Mouse (Mus musculus): ENCODE results near the gene Btf3.

Gene Btf3

DNA sequence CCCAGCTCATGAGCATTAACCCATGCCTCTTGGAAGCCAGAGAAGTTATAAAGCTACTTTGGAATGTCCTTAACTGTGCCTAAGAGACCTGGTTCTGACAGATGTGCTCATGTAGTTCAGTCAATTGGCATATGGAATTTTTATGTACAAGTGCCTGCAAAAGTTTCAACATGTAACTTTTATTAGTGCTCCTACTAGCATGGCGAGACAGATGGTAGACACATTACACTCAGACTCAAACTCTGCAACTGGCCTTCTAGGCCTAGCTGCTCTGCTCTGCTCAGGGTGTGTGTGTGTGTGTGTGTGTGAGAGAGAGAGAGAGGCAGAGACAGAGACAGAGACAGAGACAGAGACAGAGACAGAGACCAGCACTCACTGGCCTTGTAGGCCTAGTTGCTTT, 19.4 kb upstream of the Btf3 start:
- no peak for DNase-seq

DNA sequence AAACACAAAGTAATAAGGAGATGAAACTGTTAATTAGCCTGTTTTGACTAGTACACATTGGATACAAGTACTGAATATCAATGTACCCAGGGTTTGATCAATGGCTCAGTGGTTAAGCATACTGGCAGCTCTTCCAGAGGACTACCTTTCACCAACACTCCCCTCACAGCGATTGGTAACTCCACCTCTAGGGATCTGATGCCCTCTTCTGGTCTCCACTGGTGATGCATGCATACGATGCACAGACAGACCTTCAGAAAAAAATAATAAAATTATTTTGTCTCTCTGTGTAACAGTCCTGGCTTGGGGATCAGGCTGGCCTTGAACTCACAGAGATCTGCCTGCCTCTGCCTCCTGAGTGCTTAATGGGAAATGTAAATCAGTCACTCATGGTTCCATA, 15.3 kb upstream of the Btf3 start:
- DNase-seq, result no peak

DNA sequence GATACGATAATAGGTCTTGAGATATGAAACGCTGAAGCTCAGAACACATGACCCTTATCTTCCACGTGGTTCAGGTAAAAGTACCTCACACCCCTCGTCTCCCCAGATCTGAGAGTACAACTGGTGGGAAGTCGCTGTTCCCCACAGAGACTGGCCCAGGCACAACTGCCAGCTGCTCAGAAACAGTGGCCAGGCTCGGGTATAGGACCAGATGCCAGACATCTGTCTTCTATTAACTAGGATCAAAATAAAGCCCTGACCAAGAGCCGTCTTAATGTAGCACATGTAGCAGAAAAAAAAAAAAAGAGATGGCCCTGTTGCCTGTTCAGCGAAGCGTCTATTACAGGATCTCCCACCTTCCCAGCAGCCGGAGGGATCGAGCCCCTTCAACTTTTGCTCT, 8.2 kb upstream of the Btf3 start:
- DNase-seq, result no peak

DNA sequence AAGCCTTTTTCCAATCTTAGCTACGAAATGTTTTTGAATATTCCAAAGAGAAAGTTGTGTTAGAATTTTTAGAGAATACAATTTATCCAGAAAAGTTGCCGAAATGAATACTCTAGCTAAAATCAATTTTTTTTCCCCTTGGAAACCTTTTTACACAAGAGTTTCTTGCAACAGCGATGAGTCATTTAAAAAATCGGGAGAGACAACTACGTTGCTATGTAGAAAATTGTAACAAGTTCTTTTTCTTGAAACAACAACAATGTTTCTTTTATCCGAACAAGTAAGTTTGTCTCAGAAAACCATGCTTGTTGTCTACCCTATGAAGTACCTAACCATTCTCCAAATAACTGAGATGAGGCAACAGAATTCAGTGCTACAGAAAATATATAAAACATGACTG, 1.1 kb upstream of the Btf3 start:
- no peak for DNase-seq

DNA sequence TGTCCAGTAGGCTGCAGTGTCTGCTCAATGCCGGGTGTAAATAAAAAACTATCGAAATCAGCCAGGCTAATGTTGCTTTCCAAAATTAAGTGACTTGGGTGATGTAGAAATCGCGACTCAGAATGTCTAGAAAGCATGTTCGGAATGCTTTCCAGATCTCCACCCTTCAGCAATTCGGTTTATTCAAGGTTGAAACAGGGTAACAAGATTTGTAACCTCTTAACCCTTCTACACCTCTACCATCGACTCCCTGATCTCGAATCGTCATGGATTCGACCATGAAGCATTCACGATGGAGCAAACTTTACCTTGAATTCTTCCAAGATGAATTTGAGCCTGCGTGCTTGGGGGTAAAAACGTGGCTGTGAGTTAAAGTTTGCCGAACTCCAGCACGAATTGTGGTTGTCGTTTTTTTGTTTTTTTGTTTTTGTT, 456 bp upstream of the Btf3 start:
- no peak for DNase-seq

DNA sequence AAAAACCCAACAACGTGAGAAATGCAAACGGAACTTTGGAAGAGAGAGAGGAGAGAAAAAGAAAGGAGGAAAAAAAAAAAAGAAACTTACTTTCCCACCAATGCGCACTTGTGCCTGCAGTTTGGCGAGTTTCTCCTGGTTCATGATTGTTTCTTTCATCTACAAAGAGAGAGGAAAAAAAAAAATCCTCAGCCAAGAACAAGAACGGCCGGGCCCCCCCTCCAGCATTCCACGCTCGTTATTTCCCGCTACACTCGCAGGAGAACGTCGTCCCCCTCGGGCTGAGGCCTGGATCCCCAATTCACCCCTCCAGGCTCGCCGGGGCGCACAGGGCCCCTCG, 696 bp downstream of the Btf3 start:
- no peak for DNase-seq

DNA sequence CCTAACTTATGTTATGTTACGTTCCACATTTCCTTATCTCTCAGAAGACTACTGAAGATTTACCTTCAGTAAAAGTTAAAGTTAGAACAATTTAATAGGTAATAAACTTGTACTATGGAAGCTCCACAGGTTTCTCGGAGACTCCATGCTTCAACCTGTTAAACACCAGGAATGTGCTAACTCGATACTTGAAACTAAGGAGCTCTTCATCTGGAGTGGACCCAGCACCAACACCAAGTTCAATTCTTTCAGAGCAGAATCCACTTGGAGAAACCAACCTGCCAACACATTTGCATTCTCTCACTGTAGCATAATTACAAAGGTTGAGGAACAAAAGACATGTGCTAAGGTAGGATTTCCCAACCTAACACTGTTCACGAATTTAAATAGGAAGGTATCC, 1.7 kb downstream of the Btf3 start:
- DNase-seq, result no peak

DNA sequence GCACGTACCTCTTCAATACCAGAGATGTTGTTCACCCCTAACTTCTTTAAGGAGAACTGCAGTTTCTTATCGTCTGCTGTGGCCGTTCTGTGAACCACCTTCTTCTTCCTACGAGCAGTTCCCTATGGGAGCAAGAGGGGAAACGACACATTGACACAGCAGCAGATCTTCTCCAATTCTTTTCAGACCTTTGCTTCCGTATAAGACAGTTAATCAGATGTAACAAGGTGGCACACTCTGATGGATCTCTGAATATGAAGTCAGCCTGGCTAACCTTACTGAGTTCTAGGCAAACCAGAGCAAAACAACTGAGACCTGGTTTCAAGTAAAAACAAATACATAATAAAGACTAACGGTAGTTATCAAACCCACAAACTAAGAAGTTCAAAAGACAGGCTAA, 3.2 kb downstream of the Btf3 start:
- DNase-seq, result no peak

DNA sequence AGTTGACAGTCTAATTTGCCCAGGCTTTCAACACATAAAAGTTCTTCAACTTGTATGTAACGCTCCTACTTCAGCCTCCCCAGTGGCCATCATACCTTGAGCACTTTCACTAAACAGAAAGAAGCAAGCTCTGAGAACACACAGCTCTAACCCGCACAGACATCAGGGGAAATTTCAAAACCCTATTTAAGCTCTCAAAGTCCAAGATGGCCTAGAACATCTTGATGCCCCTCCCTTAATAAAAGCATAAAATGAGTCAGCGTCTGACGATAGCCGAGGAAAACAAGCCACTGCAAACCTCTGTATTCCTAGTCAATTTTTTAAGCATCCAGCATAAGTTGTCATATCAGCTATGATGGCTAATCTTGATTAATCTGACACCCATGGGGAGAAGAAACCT, 5.2 kb downstream of the Btf3 start:
- no peak for DNase-seq

DNA sequence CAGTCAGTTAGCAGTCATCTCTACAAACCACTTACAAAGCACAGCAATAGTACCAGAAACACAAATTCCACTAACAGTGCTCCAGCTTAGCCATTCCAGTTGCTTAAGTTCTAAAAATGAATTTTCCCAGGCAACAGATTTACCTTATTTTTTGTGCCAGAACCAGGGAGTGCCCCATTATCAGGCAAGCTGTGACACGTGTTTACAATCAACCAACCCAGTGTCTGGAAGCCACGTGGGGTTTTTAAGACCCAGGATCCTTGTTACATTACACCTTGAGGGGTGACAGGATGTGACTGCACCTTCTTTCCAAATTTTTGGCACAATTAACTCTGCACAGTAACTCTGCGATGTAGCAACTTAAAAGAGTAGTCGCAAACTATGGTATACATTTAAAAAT, 8.1 kb downstream of the Btf3 start:
- no peak for DNase-seq

DNA sequence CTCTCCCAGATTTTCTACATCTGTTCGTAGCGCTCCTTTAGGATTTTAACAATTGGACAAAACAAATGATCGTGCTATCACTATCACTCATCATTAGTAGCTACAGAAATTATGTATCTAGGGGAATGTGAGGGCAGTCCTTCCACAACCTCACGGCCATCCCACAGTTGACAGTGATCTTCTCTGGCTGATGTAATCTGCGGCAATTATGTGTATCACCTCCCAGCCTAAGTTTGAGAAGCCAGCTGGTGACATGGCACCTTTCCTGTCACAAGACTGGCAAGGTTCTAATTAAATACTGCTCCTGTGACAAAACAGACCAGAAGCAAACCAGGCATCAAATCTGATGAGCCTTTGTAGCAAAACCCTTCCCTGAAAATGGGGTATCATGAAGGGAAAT, 8.8 kb downstream of the Btf3 start:
- DNase-seq, result no peak

DNA sequence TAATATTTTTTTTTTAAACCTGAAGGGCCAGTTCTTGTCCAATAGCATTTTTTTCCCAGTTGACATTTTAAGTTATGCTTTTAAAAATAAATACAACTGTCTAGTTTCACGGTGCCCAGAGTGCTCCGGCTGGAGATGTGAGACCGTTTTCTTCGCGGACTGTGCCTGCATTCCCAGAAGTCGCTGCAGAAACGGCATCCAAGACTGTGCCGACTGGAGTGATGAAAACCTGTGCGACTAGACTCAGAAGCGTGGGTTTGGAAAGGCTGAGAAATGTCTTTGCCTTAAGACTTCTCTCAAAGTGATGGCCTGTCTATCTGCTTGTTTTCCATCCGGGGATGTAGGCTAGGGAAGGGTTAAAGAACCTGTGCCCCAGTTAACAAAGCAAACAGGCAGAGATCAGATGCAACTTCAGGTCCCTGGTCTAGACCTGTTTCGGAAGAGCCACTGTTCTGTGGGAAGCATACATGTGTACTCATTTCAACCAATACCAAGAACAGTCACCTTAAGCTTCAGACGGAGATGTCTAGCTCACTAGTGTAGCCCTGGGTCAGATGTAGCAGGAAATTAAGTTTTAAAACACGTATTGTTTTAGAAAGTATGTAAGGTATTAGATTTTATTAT, 9.8 kb downstream of the Btf3 start:
- DNase-seq, result no peak

DNA sequence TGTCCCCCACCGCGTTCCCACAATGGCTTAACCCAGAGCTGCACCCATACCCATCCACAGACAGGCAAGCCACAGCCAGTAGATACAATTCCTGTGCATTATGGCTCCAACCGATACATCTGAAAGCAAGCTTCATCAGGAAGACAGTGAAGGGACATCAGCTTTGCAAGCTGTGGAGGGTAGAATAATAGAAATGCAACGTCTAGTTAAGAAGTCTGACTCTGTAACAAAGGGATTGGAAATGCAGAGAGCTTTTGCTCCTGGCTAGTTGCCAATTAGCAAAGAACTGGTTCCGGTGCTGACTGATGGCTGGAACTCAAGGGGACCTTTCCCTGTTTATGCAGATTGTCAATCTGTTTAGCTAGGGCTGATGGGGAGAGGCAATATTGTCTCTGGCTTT, 10.4 kb downstream of the Btf3 start:
- no peak for DNase-seq

DNA sequence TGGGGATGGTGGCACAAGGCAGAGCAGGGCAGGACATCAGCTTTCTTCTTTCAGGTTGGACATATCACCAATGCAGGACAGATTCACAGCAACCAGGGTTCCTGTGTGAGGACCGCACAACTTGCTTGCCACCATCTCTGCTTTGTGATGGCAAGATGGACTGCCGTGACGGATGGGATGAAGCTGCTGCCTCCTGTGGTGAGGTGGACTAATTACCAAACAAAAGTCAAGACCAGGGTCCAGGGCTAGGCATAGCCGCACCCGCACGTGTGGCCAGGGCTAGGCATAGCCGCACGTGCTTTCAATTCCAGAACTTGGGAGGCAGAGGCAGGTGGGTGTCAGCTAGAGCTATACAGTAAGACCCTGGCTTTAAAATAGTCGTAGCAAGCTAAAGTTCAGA, 11.5 kb downstream of the Btf3 start:
- DNase-seq, result no peak

DNA sequence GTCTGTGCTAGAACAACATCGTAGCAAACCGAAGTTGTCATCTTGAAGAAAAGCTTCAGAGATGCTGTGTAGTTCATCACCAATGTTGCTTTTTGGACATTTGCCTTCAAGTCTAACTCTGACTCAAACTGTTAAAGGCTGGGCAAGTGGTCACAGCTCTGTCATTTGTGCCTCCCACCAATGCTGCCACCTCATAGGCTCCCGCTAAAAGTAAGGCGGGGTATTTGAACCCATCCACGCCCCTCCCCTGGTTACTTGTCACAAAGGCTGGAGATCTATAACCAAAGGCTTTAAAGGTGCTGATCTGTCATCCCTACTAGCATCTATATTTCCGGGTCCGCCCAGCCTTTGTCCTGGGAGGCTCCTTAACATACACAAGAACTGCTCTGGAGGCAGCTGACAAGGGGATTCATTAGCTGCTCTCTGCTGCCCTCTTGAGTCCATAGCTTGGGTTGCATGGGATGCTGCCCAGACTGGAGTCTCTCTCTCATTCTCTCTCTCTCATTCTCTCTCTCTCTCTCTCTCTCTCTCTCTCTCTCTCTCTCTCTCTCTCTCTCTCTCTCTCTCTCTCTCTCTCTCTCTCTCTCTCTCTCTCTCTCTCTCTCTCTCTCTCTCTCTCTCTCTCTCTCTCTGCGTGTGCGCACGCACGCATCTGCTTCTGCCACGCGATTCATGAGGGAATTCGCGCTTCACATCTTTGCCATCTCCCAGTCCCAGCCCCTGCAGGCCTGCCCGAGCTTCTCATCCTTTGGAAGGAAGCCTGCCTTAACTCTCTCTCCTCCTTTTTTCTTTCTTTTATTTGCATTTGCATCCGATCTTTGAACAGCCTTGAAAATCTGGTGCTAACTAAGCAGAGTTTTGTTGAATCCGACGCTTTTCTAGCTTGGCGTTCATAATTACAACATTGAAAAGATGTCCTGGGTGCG, 17.7 kb downstream of the Btf3 start:
- peak; percentile 76 to 78 for DNase-seq

DNA sequence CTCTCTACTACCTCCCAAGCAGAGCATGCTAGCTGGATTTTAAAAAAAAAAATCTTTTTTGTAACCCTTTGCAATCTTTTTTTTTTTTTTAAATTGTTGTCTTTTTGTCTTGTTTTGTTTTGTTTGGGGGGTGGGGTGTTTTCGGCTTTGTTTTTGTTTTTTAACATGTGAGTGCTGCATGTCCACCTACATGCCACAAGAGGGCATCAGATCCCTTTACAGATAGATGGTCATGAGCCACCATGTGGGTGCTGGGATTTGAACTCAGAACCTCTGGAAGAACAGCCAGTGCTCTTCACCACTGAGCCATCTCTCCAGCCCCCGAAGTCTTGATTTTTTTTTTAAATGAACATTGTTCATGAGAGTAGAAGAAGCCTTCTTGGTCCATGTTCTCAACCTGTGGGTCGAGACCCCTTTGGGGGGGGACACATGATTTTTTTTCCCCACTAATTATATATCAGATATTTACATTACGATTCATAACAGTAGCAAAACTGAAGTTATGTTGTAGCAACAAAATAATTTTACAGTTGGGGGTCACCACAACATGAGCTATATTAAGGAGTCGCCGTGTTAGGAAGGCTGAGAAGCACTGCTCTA, 18.8 kb downstream of the Btf3 start:
- DNase-seq, result no peak

DNA sequence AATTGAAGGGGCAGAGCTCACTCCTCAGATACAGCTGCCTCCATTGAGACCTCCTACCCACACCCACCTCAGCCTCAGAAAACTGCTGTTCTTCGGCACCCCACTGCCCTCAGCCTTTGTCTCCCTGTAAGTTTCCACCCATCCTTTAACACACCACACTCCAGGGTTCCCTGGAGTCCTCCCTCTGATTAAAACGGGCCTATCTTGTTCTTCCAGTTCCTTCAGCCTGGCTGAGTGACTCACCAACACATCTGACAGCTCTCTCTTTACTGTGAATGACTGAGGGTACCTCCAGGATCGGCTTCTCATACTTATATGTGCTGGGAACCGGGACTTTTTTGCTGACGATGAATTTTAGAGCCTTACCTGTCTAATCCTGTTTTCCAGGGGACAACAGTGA, 20.7 kb downstream of the Btf3 start:
- DNase-seq, result no peak

DNA sequence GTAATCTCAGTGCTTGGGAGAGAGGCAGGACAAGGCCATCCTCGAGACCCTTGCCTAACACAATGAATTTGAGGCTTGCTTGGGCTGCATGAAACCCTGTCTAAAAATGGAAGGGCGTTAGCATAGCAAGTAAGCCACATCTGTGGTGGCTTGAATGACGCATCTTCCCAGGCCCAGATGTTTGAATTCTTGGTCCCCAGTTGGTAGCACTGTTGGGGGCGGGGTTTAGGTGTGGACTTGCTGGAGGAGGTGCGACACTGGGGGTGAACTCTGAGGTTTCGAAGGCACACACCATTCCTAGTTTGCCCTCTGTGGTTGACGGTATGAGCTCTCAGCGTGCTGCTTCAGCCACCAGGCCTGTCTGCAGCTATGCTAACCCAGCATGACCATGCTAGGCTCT, 25.1 kb downstream of the Btf3 start:
- no peak for DNase-seq

DNA sequence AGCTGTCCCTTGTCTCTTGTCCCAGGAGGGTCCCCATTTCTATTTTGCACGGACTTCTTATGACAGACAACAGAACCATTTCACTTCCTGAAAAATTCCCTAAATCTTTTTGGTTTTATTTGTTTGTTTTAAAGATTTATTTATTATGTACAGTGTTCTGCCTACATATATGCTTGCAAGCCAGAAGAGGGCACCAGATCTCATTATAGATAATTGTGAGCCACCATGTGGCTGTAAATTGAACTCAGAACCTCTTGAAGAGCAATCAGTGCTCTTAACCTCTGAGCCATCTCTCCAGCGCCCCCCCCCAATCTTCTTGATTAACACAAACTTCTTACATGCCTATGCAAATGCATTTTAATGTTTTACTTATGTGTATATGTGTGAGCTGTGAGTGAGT, 26.1 kb downstream of the Btf3 start:
- no peak for DNase-seq

DNA sequence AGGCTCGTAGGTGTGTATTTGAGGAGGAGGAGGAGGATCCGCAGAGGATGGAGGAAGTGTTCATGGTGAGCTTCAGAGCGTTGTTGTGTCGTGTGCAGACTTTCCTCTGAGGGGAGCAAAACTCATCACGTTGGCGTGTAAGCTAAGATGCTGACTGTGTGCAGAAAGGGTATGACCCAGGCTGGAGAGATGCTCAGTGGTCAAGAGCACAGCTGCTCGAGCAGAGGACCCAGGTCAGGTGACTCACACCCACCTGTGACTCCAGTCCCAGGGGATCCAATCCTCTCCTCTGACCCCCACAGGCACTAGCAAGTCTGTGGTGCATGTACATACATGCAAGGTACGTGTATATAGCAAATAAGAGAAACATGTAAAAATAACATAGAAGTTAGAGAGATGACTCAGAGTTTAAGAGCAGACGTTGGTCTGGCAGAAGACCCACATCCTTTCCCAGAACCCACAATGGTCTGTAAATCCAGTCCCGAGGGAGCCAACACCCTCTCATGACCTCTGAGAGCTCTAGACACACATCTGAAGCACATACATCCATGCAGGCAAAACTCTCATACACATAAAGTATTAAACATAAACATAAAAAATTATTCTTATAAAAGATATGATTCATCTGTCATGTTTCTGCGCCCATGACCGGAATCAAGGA, 35.7 kb downstream of the Btf3 start:
- DNase-seq, result no peak

DNA sequence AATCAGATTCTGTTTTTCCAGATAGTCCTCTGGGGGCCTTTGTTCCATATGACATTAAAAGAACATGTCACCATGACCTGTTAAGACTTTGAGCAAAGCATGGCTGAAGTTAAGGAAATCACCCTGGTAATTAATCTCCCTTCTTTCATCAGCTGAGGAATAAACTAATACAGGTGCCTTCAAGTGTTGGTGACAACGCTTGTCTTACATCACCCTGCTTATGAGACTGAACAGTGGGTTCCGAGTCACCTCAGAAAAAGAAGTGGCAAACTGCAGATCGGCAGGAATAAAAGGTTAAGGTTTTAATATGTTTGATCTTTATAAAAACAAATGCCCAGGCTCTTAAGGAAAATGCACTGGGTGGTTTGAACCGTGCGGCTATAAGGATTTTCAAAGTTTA, 37.1 kb downstream of the Btf3 start, which contains the start of gene Gm21976:
TSS of gene Gm21976 (plus strand) at position 202 of the 400 bp plus-strand sequence.
- DNase-seq, result no peak

DNA sequence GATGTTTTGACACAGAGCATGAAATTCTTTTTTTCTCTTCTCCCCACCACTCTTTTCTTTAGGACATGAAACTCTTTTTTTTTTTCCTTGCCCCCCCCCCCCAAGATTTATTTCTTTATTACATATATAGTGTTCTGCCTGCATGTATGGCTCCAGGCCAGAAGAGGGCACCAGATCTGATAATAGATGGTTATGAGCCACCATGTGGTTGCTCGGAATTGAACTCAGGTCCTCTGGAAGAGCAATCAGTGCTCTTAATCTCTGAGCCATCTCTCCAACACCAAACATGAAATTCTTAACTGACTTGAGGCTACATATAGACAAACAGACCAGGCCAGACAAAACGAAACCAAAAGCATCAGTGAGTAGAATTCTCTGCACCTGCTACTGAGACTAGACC, 39.3 kb downstream of the Btf3 start:
- DNase-seq, result no peak

DNA sequence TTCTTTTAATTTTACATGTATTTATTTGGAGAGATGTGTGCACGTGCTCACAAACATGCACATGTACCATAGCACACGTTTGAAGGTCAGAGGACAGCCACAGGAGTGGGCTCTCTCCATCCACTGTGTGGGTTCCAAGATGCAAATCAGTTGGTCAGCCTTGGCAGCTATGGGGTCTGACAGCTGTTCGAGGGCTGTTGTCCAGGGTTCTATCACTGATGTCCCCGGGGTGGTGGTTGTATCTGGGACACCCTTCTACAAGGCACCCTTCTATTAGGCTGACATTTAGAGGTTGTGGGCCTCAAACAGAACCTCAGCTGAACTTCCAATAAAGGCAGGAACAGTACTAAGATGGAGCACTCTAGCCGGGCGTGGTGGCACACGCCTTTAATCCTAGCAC, 40.6 kb downstream of the Btf3 start:
- DNase-seq, result no peak

DNA sequence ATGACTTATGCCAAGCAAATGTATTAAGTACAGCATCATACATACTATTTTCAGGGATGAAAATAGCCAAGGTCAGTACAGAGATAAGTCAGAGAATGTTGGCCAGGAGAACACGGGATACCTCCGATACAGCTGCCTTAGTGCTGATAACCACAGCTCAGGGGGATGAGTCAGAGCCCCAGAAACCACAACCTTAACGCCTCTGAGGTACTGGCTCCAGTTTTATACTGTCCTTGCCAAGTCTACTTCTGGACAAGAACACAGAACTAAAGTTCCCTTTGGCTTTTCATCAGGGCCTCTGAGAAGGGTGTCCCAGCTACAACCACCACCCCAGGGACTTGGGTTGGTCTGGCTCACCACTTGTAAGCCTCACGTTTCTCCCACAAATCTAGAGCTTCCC, 41.2 kb downstream of the Btf3 start:
- DNase-seq, result no peak

All from cerebellum, adult 18-20 months (tissue).